Mouse (Mus musculus) olfactory bulb, adult 2 months (tissue): ENCODE results near the gene Pdap1. TPM values are rescaled to one million over a fixed set of nuclear protein-coding genes. Genes with fewer than 3 reads are reported as not detected.
A peak's percentile ranks its signal among the peaks of the same experiment; 100 is the strongest.
"Not testable (repeated sequence)": the region's sequence is repeated elsewhere in the genome, so short reads cannot be mapped to it uniquely, and the experiment has no call there.

Experiments
- H3K27ac ChIP-seq: fragments of 200-500 bp; 2 replicates; pipeline ENCODE4 v1.5.1; 2012; ENCODE audit warnings: low read depth, low read length; ENCODE audit not compliant: insufficient read depth
- H3K4me1 ChIP-seq: fragments of 200-500 bp; 2 replicates; pipeline ENCODE4 v1.6.1; 2012; ENCODE audit warnings: low read length; ENCODE audit not compliant: control insufficient read depth, insufficient read depth
- H3K4me3 ChIP-seq: fragments of 200-500 bp; 2 replicates; pipeline ENCODE4 v1.5.1; 2012; ENCODE audit warnings: mild to moderate bottlenecking, low read depth, low read length, moderate library complexity; ENCODE audit not compliant: insufficient read depth
- CTCF ChIP-seq: fragments of 200-500 bp; IDR thresholded peaks from 2 replicates; pipeline ENCODE4 v1.5.1; 2012; ENCODE audit warnings: low read depth, mild to moderate bottlenecking, low read length, moderate library complexity; ENCODE audit not compliant: insufficient read depth
- POLR2A ChIP-seq: fragments of 200-500 bp; IDR thresholded peaks from 2 replicates; pipeline ENCODE4 v1.6.1; 2012; ENCODE audit warnings: mild to moderate bottlenecking, low read depth, low read length, moderate library complexity; ENCODE audit not compliant: insufficient read depth
- WGBS: fragments of 180-500 bp; shearing (Covaris S2); methylation state at CpG from one replicate; pipeline ENCODE4 v1.1.7; 2018; 5-methylcytosine and 5-hydroxymethylcytosine counted together
- polyA plus RNA-seq: library from polyadenylated mRNA; stranded (reverse); fragments of >200 nt; gene quantifications from 2 replicates; pipeline ENCODE4 v1.2.4, GENCODE M21; 2012; ENCODE audit warnings: low replicate concordance; ENCODE audit not compliant: missing spikeins, insufficient read depth, insufficient read length

The Pdap1 gene
- polyA plus RNA-seq, 1 experiment: not detected

DNA sequence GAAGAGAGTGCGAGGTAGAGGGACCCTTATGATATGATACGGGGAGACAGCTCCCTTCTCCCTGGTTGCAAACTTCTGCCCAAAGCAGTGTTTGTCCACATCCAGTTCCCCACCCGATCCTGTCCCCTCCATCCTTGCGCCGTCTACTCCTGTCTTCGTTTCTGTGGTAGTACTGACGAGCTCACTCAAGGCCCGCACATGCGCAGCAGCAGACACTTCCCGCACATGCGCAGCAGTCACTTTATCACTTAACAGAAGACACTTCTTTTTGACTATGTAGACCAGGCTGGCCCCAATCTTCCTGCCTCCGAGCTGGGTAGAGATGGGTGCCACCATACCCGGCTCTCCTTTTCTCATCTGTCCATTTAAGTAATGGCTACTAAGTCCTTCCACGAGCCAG is 21.3 kb upstream of the Pdap1 start:
- no peak overlapping the region for H3K4me3 ChIP-seq
- H3K27ac ChIP-seq: no peak overlapping the region
- 95% methylated on average over 14 of the region's 14 CpGs for WGBS
- no peak for TF ChIP-seq POLR2A
- TF ChIP-seq CTCF: no peak
- H3K4me1 ChIP-seq: peaks cover 13% of the 10 kb centered on the region

DNA sequence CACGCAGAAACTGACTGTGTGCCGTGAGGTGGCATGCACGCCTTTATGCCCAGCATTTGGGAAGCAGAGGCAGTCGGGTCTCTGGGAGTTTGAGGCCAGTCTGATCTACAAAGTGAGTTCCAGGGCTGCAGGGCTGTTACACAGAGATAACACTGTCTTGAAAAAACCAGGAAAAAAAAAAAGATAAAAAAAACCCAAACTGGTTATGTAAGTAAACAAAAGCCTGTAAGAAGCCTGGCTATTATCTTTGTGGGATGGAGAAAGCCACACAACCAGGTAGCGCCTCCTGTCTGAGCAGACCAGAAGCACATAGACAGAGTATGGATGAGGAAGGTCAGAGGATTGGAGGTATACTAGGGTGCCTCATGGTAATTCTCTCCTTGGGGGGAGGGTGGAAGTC is 12.7 kb upstream of the Pdap1 start:
- 94% methylated on average over 5 of the region's 5 CpGs for WGBS
- no peaks in the 10 kb centered on the region for H3K4me1 ChIP-seq
- no peak overlapping the region for H3K27ac ChIP-seq
- TF ChIP-seq POLR2A (no peak), CTCF (no peak)
- H3K4me3 ChIP-seq: no peak overlapping the region

DNA sequence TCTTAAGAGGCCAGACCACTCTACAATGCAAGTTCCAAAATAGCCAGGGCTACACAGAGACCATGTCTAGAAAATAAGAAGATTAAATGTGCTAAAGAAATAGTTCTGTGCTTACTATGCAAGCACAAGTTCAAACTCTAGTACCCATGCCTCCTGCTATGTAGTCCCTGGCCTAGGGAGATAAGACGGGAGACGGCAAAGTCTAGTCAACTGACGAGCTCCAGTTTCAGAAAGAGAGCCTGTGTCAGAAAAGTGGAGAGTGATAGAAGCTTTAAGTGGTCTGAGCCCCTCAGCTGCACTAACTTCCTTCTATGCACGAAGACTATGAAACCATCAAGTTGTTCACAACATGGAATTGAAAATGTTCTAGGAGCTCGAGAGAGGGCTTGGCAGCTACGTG is 9.3 kb upstream of the Pdap1 start:
- no peaks in the 10 kb centered on the region for H3K4me1 ChIP-seq
- H3K4me3 ChIP-seq: no peak overlapping the region
- TF ChIP-seq POLR2A (no peak), CTCF (no peak)
- no peak overlapping the region for H3K27ac ChIP-seq
- 90% methylated on average over 6 of the region's 6 CpGs for WGBS

DNA sequence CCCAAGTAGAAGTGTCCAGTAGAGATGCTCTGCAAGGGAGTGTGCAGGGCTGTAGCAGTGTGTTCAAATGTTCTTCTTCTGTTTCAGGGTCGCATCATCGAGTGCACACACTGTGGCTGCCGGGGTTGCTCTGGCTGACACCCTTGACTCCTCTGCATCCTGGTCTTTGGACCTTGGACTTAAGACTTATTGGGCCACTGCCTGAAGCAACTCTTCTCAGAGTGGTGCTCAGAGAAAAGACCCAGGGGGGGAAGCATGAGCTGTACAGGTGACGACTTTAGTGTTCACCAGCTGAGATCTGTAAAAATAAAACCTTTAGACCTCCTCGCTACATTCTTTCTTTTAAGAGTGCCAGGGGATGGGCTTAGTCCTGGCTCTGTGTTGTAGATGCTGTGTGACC is 7.7 kb upstream of the Pdap1 start:
- WGBS: 89% methylated on average over 5 of the region's 5 CpGs
- TF ChIP-seq POLR2A (no peak), CTCF (no peak)
- Histone ChIP-seq H3K27ac (no peak overlapping the region), H3K4me3 (no peak overlapping the region), H3K4me1 (no peaks in the 10 kb centered on the region)

DNA sequence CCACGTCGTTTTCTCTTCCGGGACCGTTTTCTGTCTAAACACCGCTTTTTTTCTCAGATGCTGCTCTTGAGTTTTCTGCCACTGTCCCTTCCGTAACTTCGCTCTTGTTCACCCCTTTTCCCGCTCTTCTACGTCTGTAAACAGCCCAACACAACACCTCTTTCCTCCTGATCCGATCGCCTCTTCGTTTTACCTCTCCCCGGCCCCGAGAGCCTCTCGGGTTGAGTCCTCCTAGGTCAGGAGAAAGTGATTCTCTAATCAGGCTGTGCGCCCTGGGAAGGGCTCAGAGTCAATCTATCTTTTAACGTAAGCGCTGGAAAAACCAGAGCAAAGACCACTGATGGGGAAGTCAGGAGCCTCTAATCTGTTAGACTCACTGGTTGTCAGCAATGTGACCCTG is 573 bp upstream of the Pdap1 start:
- H3K4me1 ChIP-seq: peaks cover 4% of the 10 kb centered on the region
- peak overlapping the region; percentile 80 for H3K4me3 ChIP-seq
- under 1% methylated on average over 18 of the region's 18 CpGs for WGBS
- H3K27ac ChIP-seq: peak overlapping the region; percentile 100; the same call in 1 of the 2 replicates
- no peak for TF ChIP-seq POLR2A
- no peak for TF ChIP-seq CTCF

DNA sequence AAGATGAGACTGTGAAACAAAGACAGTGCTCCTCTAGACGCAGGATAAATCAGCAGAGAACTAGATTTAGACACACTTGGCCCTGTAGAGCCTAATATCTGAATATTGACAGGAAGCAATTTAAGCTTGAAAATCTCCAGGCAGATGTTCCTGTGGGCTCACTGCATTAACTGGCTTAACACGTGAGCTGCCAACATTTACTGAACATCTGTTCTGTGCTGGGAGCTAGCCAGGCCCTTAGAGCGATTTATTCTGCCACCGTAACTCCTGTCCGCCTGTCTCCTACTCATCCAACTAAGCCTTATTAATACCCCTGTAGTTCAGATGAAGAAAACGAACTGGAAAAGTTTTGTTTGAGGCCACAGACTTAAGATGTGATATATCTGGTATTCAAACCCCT is 1.2 kb downstream of the Pdap1 start:
- Histone ChIP-seq H3K4me3 (peak overlapping the region; percentile 12; the same call in 1 of the 2 replicates), H3K4me1 (peaks cover 4% of the 10 kb centered on the region), H3K27ac (no peak overlapping the region)
- no peak for TF ChIP-seq CTCF
- no peak for TF ChIP-seq POLR2A
- WGBS: 6% methylated on average over 6 of the region's 6 CpGs

DNA sequence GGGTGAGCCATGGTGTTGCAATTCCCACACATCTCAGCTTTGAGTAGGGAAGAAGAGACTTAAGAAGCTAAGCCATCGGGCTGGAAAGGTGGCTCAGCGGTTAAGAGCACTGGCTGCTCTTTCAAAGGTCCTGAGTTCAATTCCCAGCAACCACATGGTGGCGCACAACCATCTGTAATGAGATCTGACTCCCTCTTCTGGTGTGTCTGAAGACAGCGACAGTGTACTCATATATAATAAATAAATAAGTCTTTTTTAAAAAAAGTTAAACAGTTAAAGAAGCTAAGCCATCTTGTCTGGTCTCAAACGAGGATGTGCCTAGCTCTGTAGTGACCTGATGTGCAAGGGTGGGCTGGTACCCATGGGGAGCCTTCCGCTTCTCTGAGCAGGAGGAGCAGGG is 6.8 kb downstream of the Pdap1 start:
- 87% methylated on average over 6 of the region's 6 CpGs for WGBS
- not testable (repeated sequence) for H3K27ac ChIP-seq, H3K4me3 ChIP-seq
- H3K4me1 ChIP-seq: peaks cover 15% of the 10 kb centered on the region

DNA sequence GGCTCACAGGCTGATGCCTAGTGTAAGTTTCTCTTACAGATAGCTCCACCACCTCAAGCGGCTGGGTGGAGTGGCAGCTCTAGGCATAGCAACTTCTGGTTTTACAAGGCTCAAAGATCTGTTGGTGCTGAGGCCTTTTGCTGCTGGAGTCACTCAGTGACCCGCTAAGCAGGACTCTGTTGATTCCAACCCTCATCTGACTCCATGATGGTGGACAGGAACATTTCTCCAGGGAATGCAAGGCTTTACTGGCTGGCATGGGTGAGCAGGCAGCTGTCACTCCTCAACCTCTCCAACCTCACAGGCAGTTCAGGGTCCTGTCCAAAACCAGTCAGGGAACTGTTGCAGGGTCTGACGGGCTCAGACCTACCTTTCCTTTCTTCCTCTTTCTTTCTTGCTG is 9.0 kb downstream of the Pdap1 start:
- TF ChIP-seq POLR2A (no peak), CTCF (no peak)
- H3K4me3 ChIP-seq: no peak overlapping the region
- WGBS: 91% methylated on average over 3 of the region's 3 CpGs
- H3K27ac ChIP-seq: no peak overlapping the region
- H3K4me1 ChIP-seq: peaks cover 11% of the 10 kb centered on the region

DNA sequence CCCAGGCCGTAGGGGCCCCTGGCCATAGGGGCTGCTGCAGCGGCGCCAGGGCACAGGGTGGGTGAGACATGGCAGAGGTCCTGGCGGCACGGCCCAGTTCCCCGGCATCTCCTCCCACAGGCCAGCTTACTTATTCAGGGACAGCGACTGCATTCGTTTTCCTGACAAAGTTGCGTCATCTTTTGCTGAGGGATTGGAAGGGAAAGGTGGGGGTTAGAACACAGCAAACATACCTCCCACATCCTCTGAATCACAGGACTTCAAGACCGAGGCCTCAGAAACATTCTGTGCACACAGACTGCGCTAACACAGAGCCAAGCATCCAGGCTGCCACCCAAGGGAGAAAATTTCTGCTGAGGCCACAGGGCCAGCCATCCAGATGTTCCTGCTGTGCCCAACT is 9.8 kb downstream of the Pdap1 start:
- Histone ChIP-seq H3K4me3 (no peak overlapping the region; the same call in 1 of the 2 replicates), H3K27ac (no peak overlapping the region), H3K4me1 (peaks cover 11% of the 10 kb centered on the region)
- 59% methylated on average over 11 of the region's 11 CpGs for WGBS
- TF ChIP-seq CTCF: no peak
- TF ChIP-seq POLR2A: no peak

DNA sequence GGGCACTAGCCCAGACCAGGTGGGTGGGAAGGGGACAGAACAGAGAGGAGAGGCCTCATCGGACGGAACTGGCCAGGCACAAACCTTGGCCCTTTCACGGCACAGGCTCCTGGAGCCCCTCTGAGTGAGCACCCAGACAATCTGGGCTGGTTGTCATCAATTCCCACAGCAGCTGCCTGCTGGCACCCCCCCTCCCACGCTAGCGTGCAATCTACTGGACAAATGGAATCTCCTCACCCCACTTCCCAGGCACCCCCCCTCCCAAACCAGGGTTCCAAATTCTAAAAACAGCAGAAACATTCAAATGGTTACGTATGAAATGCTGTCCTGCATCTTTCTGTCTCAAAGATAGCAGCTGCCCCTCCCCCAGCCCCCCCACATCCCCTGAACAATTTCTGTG is 10.3 kb downstream of the Pdap1 start:
- not testable (repeated sequence) for H3K27ac ChIP-seq, H3K4me3 ChIP-seq
- WGBS: 75% methylated on average over 4 of the region's 6 CpGs
- H3K4me1 ChIP-seq: peaks cover 11% of the 10 kb centered on the region

DNA sequence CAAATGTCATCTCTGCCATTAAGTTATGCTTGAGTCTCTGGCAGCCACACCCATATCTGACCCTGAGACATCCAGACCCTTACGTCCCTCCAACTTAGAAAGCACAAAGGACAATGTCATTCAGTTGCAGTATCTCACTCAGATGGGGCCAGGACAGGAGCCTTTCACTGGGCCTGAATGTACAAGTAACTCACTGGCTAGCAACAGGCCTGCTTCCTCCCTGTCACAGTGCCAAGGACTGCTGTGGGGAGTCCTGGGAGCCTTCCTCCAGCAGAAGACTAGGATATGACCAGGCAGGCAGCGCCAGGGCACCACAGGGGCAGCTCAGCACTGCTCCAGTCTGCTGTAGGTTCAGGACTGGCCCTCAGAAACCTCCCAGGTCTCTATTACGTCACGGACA is 10.9 kb downstream of the Pdap1 start:
- TF ChIP-seq CTCF (no peak), POLR2A (no peak)
- H3K4me3 ChIP-seq: no peak overlapping the region
- H3K4me1 ChIP-seq: peaks cover 11% of the 10 kb centered on the region
- H3K27ac ChIP-seq: no peak overlapping the region
- 89% methylated on average over 4 of the region's 4 CpGs for WGBS
